Mouse (Mus musculus) liver, embryonic 14.5 days (tissue): ENCODE results near the gene 1700011L22Rik. TPM values are rescaled to one million over a fixed set of nuclear protein-coding genes. Genes with fewer than 3 reads are reported as not detected.

Experiments
- ATAC-seq: fragments of 200-750 bp; cut with Nextera tagmentation; 2 replicates; pipeline ENCODE4 v1.8.0; 2017; ENCODE audit warnings: moderate number of reproducible peaks, mild to moderate bottlenecking, moderate library complexity; ENCODE audit not compliant: insufficient read depth
- DNase-seq, 3 experiments: peaks; one replicate each; pipeline ENCODE4 v3.0.0-alpha.2; 2012 to 2013; ENCODE audit warnings: low read depth in 3 of 3, low spot score in 3 of 3
- H3K27ac ChIP-seq: fragments of 300-500 bp; sonication (generic); 2 replicates; pipeline ENCODE4 v1.5.1; 2014; ENCODE audit warnings: moderate library complexity, mild to moderate bottlenecking, control low read depth, inconsistent platforms
- H3K27me3 ChIP-seq: fragments of 300-500 bp; sonication (generic); 2 replicates; pipeline ENCODE4 v1.6.1; 2014; ENCODE audit warnings: mild to moderate bottlenecking, low read length, moderate library complexity; ENCODE audit not compliant: control insufficient read depth, insufficient read depth
- H3K36me3 ChIP-seq: fragments of 300-500 bp; sonication (generic); replicated peaks from 2 replicates; pipeline ENCODE4 v1.6.1; 2014; ENCODE audit warnings: low read depth; ENCODE audit not compliant: control insufficient read depth, insufficient read depth
- H3K4me1 ChIP-seq, 2 experiments: fragments of 200-500 bp in 1 of 2; fragments of 300-500 bp in 1 of 2; sonication (generic) in 1 of 2; replicated peaks; 2 replicates each; pipeline ENCODE4 v1.6.1; 2012 to 2014; ENCODE audit warnings: antibody characterized with exemption in 1 of 2, inconsistent platforms in 1 of 2, low read length in 1 of 2; ENCODE audit not compliant: control insufficient read depth in 2 of 2, insufficient read depth in 2 of 2
- H3K4me2 ChIP-seq: fragments of 300-500 bp; sonication (generic); 2 replicates; pipeline ENCODE4 v1.6.1; 2014; ENCODE audit warnings: low read depth, mild to moderate bottlenecking, control low read depth, moderate library complexity
- H3K4me3 ChIP-seq, 2 experiments: fragments of 200-500 bp in 1 of 2; fragments of 300-500 bp in 1 of 2; sonication (generic) in 1 of 2; 2 replicates each; pipeline ENCODE4 v1.5.1; 2012 to 2014; ENCODE audit warnings: low read depth in 2 of 2, low read length in 2 of 2, mild to moderate bottlenecking in 2 of 2, control low read depth in 1 of 2, inconsistent platforms in 1 of 2, moderate library complexity in 1 of 2; ENCODE audit not compliant: insufficient read depth in 1 of 2
- H3K9ac ChIP-seq: fragments of 300-500 bp; sonication (generic); replicated peaks from 2 replicates; pipeline ENCODE4 v1.6.1; 2014; ENCODE audit warnings: mild to moderate bottlenecking, control low read depth, moderate library complexity
- H3K9me3 ChIP-seq: fragments of 300-500 bp; sonication (generic); 2 replicates; pipeline ENCODE4 v1.6.1; 2016; ENCODE audit warnings: low read length, mixed read lengths; ENCODE audit not compliant: control insufficient read depth
- CTCF ChIP-seq: IDR thresholded peaks from 2 replicates; pipeline ENCODE4 v1.5.1; 2016; ENCODE audit warnings: antibody characterized with exemption, low read depth, control low read depth
- EP300 ChIP-seq: IDR thresholded peaks from 2 replicates; pipeline ENCODE4 v1.6.1; 2016; ENCODE audit warnings: antibody characterized with exemption, low read depth
- WGBS: fragments of 180-500 bp; shearing (Covaris S2); extraction: QIAGEN DNeasy Blood & Tissue Kit; methylation state at CpG from one replicate; pipeline ENCODE4 v1.1.7; 2014; ENCODE audit not compliant: insufficient replicate concordance; 5-methylcytosine and 5-hydroxymethylcytosine counted together
- polyA plus RNA-seq, 2 experiments: library from polyadenylated mRNA; depleted of rRNA in 1 of 2; stranded (reverse) in 1 of 2; unstranded in 1 of 2; fragments of >200 nt; fragmentation: Nextera tagmentation in 1 of 2; extraction: Ambion mirVana in 1 of 2; gene quantifications; 2 replicates each; pipeline versions ENCODE4 v1.2.1 to v1.2.3; 2012 to 2014

Gene 1700011L22Rik
- polyA plus RNA-seq, 2 experiments, result not detected

DNA sequence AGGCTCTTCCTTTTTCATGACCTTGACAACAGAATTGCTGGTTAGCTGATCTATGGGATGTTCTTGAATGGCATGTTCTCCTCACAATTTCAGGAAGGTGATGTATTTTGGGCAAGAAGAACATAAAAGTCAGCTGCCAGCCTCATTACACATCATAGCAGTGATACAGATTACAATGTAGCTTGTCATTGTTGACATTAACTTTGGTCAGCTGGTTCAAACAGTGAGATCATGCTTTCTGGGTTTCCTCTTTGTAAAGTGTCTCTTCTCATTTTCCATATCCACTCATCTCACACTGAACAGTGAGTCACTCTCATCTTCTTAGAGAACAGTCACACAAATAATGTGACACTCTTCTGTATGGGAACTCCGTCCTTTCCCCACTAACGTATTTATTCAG is 4.9 kb downstream of the 1700011L22Rik start:
- TF ChIP-seq EP300 (no peak), CTCF (no peak)
- Histone ChIP-seq H3K27me3 (no peaks in the 10 kb centered on the region), H3K4me3 (no peak overlapping the region), H3K27ac (no peak overlapping the region), H3K9me3 (no peaks in the 10 kb centered on the region), H3K36me3 (no peaks in the 10 kb centered on the region), H3K4me2 (no peak overlapping the region), H3K9ac (no peak overlapping the region), H3K4me1 (no peaks in the 10 kb centered on the region)
- DNase-seq, result no peak
- 54% methylated on average over 2 of the region's 2 CpGs for WGBS
- ATAC-seq, result no peak

DNA sequence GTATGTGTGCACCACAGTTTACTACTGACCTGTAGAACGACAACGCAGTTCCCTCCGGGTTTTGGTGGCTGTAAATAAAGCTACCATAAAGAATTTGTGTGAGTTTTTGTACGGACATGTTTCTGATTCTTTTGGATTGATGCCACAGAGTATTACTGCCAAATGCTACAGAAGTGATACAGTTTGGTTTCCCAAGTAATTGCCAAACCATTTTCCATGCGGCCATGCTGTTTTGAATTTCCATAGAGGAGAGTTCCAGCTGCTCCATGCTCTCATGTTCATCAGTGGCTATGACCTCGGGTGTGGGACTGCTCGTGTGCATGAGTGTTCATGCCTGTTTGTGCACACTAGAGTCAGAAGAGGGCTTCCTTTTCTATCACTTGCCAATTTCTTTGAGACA is 8.4 kb downstream of the 1700011L22Rik start:
- DNase-seq, result no peak
- TF ChIP-seq EP300, result no peak
- no peak for TF ChIP-seq CTCF
- H3K4me2 ChIP-seq, result no peak overlapping the region
- no peaks in the 10 kb centered on the region for H3K36me3 ChIP-seq
- WGBS, result 64% methylated on average over 7 of the region's 7 CpGs
- ATAC-seq, result no peak
- H3K4me3 ChIP-seq, result no peak overlapping the region
- no peak overlapping the region for H3K9ac ChIP-seq
- H3K27me3 ChIP-seq, result no peaks in the 10 kb centered on the region
- H3K4me1 ChIP-seq, result no peaks in the 10 kb centered on the region
- no peak overlapping the region for H3K27ac ChIP-seq
- H3K9me3 ChIP-seq, result no peaks in the 10 kb centered on the region

DNA sequence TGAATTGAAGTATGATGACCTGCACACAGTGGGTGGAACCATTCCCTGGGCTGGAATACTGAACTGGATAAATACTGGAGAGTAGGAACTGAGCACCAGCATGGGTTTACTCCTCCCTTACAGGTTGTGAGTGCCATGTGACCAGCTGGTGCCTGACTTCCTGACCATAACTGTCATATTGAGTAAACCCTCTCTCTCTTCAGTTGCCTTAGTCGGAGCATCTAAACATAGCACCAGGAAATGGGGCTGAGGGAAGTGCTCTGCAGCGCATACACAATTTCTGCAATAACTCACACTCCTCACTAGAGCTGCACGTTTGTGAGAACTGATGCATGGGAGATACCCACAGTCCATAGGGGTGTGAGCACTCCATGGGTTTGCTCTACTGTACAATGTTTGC is 9.1 kb downstream of the 1700011L22Rik start:
- Histone ChIP-seq H3K4me1 (no peaks in the 10 kb centered on the region), H3K4me2 (no peak overlapping the region), H3K27me3 (no peaks in the 10 kb centered on the region), H3K4me3 (no peak overlapping the region), H3K36me3 (no peaks in the 10 kb centered on the region), H3K27ac (no peak overlapping the region), H3K9me3 (no peaks in the 10 kb centered on the region), H3K9ac (no peak overlapping the region)
- DNase-seq, result no peak
- ATAC-seq, result no peak
- no peak for TF ChIP-seq CTCF
- TF ChIP-seq EP300, result no peak
- 18% methylated on average over 3 of the region's 3 CpGs for WGBS

DNA sequence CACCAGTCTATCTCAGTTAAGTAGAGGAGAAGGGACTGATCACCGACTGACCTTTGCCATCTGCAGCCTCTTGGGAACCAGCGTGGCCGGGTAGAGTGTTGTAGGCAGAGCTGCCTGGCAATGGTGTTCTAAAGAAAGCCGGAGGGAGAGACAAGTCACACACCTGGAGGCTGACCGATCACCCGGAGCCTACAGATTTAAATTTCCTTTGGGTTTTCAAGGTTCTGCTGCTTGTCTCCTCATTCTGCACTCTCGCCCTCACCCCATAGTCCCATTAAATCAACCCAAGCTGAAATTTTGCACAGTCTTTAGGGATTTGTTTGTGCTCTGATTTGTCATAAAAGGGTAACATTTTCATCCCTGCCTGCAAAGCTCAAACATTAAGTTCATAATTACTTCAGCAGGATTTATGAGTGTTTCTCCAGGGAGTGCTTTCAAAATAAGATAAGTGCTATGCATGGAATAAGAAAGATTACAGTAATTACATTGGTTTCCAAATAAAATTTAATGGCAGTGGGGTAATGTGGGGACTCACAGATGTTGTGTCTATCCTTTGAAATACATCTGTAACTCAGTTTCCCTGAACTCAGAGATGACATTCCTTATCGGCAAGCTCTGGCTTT is 19.0 kb downstream of the 1700011L22Rik start:
- Histone ChIP-seq H3K4me1 (no peaks in the 10 kb centered on the region), H3K27ac (no peak overlapping the region), H3K4me3 (no peak overlapping the region), H3K27me3 (no peaks in the 10 kb centered on the region), H3K9ac (no peak overlapping the region), H3K36me3 (no peaks in the 10 kb centered on the region), H3K4me2 (no peak overlapping the region), H3K9me3 (no peaks in the 10 kb centered on the region)
- 69% methylated on average over 8 of the region's 8 CpGs for WGBS
- no peak for ATAC-seq
- DNase-seq, result no peak
- TF ChIP-seq CTCF (no peak), EP300 (no peak)

DNA sequence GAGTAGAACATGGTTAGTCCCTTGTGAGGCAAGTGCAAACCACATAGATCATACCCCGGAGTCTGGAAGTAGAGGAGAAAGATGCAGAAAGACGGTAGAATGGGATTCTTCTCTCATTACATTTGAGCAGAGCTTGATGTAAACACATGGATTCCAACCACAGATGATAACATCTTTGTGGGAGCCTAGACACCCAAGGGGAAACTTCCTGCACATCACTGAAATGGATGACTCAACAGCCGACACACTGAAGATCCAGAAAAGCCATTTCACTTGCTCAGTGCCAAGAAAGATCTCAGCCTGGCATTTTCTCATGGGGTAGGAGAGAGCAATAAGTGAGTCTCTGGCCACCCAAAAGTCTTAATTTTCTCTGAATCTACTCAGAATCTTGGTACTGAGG is 20.5 kb downstream of the 1700011L22Rik start:
- Histone ChIP-seq H3K9ac (no peak overlapping the region), H3K4me3 (no peak overlapping the region), H3K27me3 (no peaks in the 10 kb centered on the region), H3K4me1 (no peaks in the 10 kb centered on the region), H3K9me3 (no peaks in the 10 kb centered on the region), H3K4me2 (no peak overlapping the region), H3K36me3 (no peaks in the 10 kb centered on the region), H3K27ac (no peak overlapping the region)
- DNase-seq (no peak), ATAC-seq (no peak)
- no peak for TF ChIP-seq CTCF
- 56% methylated on average over 3 of the region's 3 CpGs for whole genome bisulfite sequencing
